Mouse (Mus musculus): ENCODE results near the gene Mlec. TPM values are rescaled to one million over a fixed set of nuclear protein-coding genes. Genes with fewer than 3 reads are reported as not detected.
A peak's percentile ranks its signal among the peaks of the same experiment; 100 is the strongest.

Gene Mlec
- total and polyA plus RNA-seq, 3 experiments = 156 to 167 TPM; not detected in 1

GRCm38 (mm10) chr5:115134234-115135165, 23.5 kb downstream of the Mlec start, which contains the start of gene Unc119b:
Gene Unc119b, minus strand, starts transcription at chr5:115134975.
- Histone ChIP-seq H3K27me3 (ENCODE audit: control insufficient read depth in 1 of 2, insufficient read depth in 2 of 2, low read length in 2 of 2) (no peaks in the 10 kb centered on the region), H3K9ac (ENCODE audit: control insufficient read depth, low read depth, low read length, poor library complexity, severe bottlenecking) (peak within 1 kb of the TSS; percentile 94), H3K9me3 (replicated peaks; ENCODE audit: insufficient read depth, low read length) (no peaks in the 10 kb centered on the region), H3K79me2 (ENCODE audit: control insufficient read depth, insufficient read depth, low read length, poor library complexity) (peaks cover 9% of the 10 kb centered on the region), H3K4me1 (ENCODE audit: control insufficient read depth in 1 of 2, insufficient read depth in 2 of 2, low read length in 2 of 2) (peaks cover 0 to 7% of the 10 kb centered on the region in 2 experiments), H3K4me3 (ENCODE audit: control insufficient read depth in 1 of 2, insufficient read depth in 1 of 2, low read depth in 2 of 2, low read length in 2 of 2) (peak within 1 kb of the TSS; percentile 81 to 94), H3K27ac (ENCODE audit: control insufficient read depth, low read depth, low read length) (no peak within 1 kb of the TSS), H3K36me3 (ENCODE audit: control insufficient read depth in 1 of 2, insufficient read depth in 2 of 2, low read length in 2 of 2) (peaks cover 0 to 2% of the 10 kb centered on the region in 2 experiments; a peak in 3 of 4 replicates)
- peak; percentile 44 for TF ChIP-seq SIN3A (IDR thresholded peaks at IDR 0.05; ENCODE audit: low read length)
- TF ChIP-seq TBP (IDR thresholded peaks at IDR 0.05; ENCODE audit: low read depth, low read length) = no peak
- TF ChIP-seq POLR2A (IDR thresholded peaks at IDR 0.05; ENCODE audit: control insufficient read depth in 1 of 2, insufficient read depth in 1 of 2, low read depth in 1 of 2, low read length in 2 of 2, poor library complexity in 1 of 2) = peak; percentile 60 to 68; a peak in 3 of 4 replicates
- TF ChIP-seq TCF12 (IDR thresholded peaks at IDR 0.05; ENCODE audit: low read depth, low read length) = no peak
- peak; percentile 37 for TF ChIP-seq NELFE (IDR thresholded peaks at IDR 0.05; ENCODE audit: low read depth, low read length)
- TF ChIP-seq MAX (IDR thresholded peaks at IDR 0.05; ENCODE audit: low read length) = peak; percentile 73
- TF ChIP-seq HCFC1 (IDR thresholded peaks at IDR 0.05; ENCODE audit: low read depth, low read length) = peak; percentile 40; the same call in 1 of the 2 replicates
- peak; percentile 88 for DNase-seq (ENCODE audit: low read depth, low spot score)

DNA sequence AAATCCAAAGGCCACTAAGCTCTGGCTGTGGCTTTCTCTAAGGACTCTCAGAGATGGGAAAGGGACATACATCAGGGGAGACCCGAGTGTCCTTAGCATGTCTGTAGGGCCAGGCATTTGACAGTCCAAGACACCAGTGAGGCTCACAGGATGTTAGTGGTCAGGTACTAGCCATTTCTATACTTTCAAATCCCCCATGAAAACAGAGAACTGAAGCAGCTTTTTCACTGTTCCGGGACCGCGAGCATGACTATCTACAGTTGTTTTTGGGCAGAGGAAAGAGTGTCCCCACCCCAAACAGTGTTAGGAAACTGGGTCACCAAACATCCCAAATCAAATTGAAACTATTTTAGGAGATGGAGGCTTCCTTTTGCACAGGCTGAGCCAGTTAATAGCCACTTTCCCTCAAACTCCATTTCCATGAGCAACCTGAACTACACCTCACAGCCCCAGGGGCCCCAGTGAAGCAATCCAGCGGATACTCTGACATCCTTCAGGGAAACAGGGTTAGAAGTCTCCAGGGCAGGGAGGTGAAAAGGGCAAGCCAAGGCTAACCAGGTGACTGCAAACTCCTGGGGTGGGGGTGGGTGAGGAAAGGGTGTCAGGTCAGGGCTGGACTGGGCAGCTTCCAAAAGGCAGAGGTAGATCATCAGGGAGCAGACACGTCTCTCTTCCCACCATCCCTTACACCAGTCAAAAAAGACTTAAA, 24.5 kb downstream of the Mlec start:
- H3K36me3 ChIP-seq (ENCODE audit: control insufficient read depth in 1 of 2, insufficient read depth in 2 of 2, low read length in 2 of 2) = peaks cover 2% of the 10 kb centered on the region in 2 experiments; a peak in 3 of 4 replicates
- no peaks in the 10 kb centered on the region for H3K9me3 ChIP-seq (replicated peaks; ENCODE audit: insufficient read depth, low read length)
- H3K9ac ChIP-seq (ENCODE audit: control insufficient read depth, low read depth, low read length, poor library complexity, severe bottlenecking) = peak overlapping the region; percentile 94
- TF ChIP-seq BHLHE40 (IDR thresholded peaks at IDR 0.05; ENCODE audit: borderline replicate concordance, low read depth, low read length) = no peak
- TF ChIP-seq UBTF (IDR thresholded peaks at IDR 0.05; ENCODE audit: borderline replicate concordance, insufficient read depth, low read depth, low read length) = no peak
- TF ChIP-seq CTCF (IDR thresholded peaks at IDR 0.05 in 2 of 3, conservative IDR thresholded peaks at IDR 0.05 in 1 of 3; ENCODE audit: control insufficient read depth in 1 of 3, insufficient read depth in 1 of 3, low read depth in 2 of 3, low read length in 3 of 3, poor library complexity in 1 of 3, severe bottlenecking in 1 of 3) = no peak
- TF ChIP-seq POLR2AphosphoS5 (IDR thresholded peaks at IDR 0.05; ENCODE audit: borderline replicate concordance, low read depth, low read length) = no peak
- no peak for TF ChIP-seq GABPA (IDR thresholded peaks at IDR 0.05; ENCODE audit: low read depth, low read length)
- TF ChIP-seq ETS1 (IDR thresholded peaks at IDR 0.05; ENCODE audit: low read depth, low read length) = no peak
- no peak for TF ChIP-seq SMC3 (IDR thresholded peaks at IDR 0.05; ENCODE audit: low read depth, low read length)
- no peak for TF ChIP-seq MYC (IDR thresholded peaks at IDR 0.05; ENCODE audit: low read depth, low read length)
- TF ChIP-seq USF1 (IDR thresholded peaks at IDR 0.05; ENCODE audit: low read depth, low read length) = no peak
- H3K79me2 ChIP-seq (ENCODE audit: control insufficient read depth, insufficient read depth, low read length, poor library complexity) = peaks cover 9% of the 10 kb centered on the region
- peaks cover 0 to 7% of the 10 kb centered on the region in 2 experiments for H3K4me1 ChIP-seq (ENCODE audit: control insufficient read depth in 1 of 2, insufficient read depth in 2 of 2, low read length in 2 of 2)
- no peak overlapping the region for H3K27ac ChIP-seq (ENCODE audit: control insufficient read depth, low read depth, low read length)
- H3K4me3 ChIP-seq (ENCODE audit: control insufficient read depth in 1 of 2, insufficient read depth in 1 of 2, low read depth in 2 of 2, low read length in 2 of 2) = peak overlapping the region; percentile 81 to 94
- DNase-seq (ENCODE audit: low read depth, low spot score) = no peak
- no peaks in the 10 kb centered on the region for H3K27me3 ChIP-seq (ENCODE audit: control insufficient read depth in 1 of 2, insufficient read depth in 2 of 2, low read length in 2 of 2)
